Mouse (Mus musculus) embryonic fibroblast, embryonic 13.5 days (primary cell): ENCODE results near the gene Ly86.

Experiments used
- CTCF ChIP-seq: IDR thresholded peaks from 2 replicates; pipeline ENCODE4 v1.5.1; 2011; ENCODE audit warnings: mild to moderate bottlenecking, control low read depth, low read length, moderate library complexity, borderline replicate concordance; ENCODE audit not compliant: insufficient read depth
- POLR2A ChIP-seq: IDR thresholded peaks from 2 replicates; pipeline ENCODE4 v1.6.1; 2011; ENCODE audit warnings: low read depth, mild to moderate bottlenecking, control low read depth, low read length, moderate library complexity

- peak; percentile 34; the same call in 1 of the 2 replicates for TF ChIP-seq CTCF
- peak; percentile 34; the same call in 1 of the 2 replicates for TF ChIP-seq POLR2A
Measured at GRCm38 (mm10) chr13:37434137-37434772, 89.2 kb downstream of the Ly86 start.
